Mouse (Mus musculus): ENCODE measurements at regions not wholly inside any gene's neighbourhood (a gene's known extent, or its start where the extent isn't known, plus 50 kb on each side); places are given as distances from the start of the nearest gene placed in this dataset.

- DNase-seq = no peak
- intact Hi-C loops (cut with DNase I) = loop anchor here (1.0 kb wide), 1 partner anchor 183 kb away; no protein-coding TSS in a partner anchor
Observed at GRCm38 (mm10) chr4:31672171-31672841, 291.6 kb upstream of the Map3k7 start.

GRCm38 (mm10) chr4:31672842-31673171 lies 291.1 kb upstream of the Map3k7 start:
- no peak for DNase-seq
- intact Hi-C loops (cut with DNase I) = loop anchor here (1.0 kb wide), 1 partner anchor 184 kb away; no protein-coding TSS in a partner anchor

- DNase-seq = no peak
- intact Hi-C loops (cut with DNase I) = no loop called here
Observed at GRCm38 (mm10) chr4:31679007-31679590, 284.8 kb upstream of the Map3k7 start.

GRCm38 (mm10) chr4:31680958-31681357 lies 282.9 kb upstream of the Map3k7 start:
- DNase-seq = no peak
- intact Hi-C loops (cut with DNase I) = no loop called here

- intact Hi-C loops (cut with DNase I) = no loop called here
Observed at GRCm38 (mm10) chr4:31689083-31689482, 274.8 kb upstream of the Map3k7 start.

GRCm38 (mm10) chr4:31697769-31698505 lies 266.0 kb upstream of the Map3k7 start:
- no peak for DNase-seq
- intact Hi-C loops (cut with DNase I) = no loop called here

More at GRCm38 (mm10) chr4:31689083-31689482, 274.8 kb upstream of the Map3k7 start:
- no peak for DNase-seq

- intact Hi-C loops (cut with DNase I) = no loop called here
Observed at GRCm38 (mm10) chr4:31698506-31698782, 265.5 kb upstream of the Map3k7 start.

GRCm38 (mm10) chr4:31699296-31699695 lies 264.6 kb upstream of the Map3k7 start:
- intact Hi-C loops (cut with DNase I) = no loop called here
- DNase-seq = no peak

More at GRCm38 (mm10) chr4:31698506-31698782, 265.5 kb upstream of the Map3k7 start:
- DNase-seq = no peak

GRCm38 (mm10) chr4:31714054-31714651 lies 249.7 kb upstream of the Map3k7 start:
- no peak for DNase-seq
- intact Hi-C loops (cut with DNase I) = no loop called here

- no peak for DNase-seq
- intact Hi-C loops (cut with DNase I) = no loop called here
Observed at GRCm38 (mm10) chr4:31723501-31723900, 240.4 kb upstream of the Map3k7 start.

- DNase-seq = no peak
- intact Hi-C loops (cut with DNase I) = no loop called here
Observed at GRCm38 (mm10) chr4:31724400-31724799, 239.5 kb upstream of the Map3k7 start.

GRCm38 (mm10) chr4:31727498-31728148 lies 236.3 kb upstream of the Map3k7 start:
- intact Hi-C loops (cut with DNase I) = no loop called here
- no peak for DNase-seq

GRCm38 (mm10) chr4:31728149-31728516 lies 235.8 kb upstream of the Map3k7 start:
- intact Hi-C loops (cut with DNase I) = no loop called here
- no peak for DNase-seq

- no peak for DNase-seq
- intact Hi-C loops (cut with DNase I) = no loop called here
Observed at GRCm38 (mm10) chr4:31743776-31744175, 220.1 kb upstream of the Map3k7 start.

GRCm38 (mm10) chr4:31744431-31744830 lies 219.5 kb upstream of the Map3k7 start:
- no peak for DNase-seq
- intact Hi-C loops (cut with DNase I) = no loop called here

- DNase-seq = no peak
- intact Hi-C loops (cut with DNase I) = no loop called here
Observed at GRCm38 (mm10) chr4:31753677-31754312, 210.1 kb upstream of the Map3k7 start.

- intact Hi-C loops (cut with DNase I) = no loop called here
- no peak for DNase-seq
Observed at GRCm38 (mm10) chr4:31757126-31757525, 206.8 kb upstream of the Map3k7 start.

GRCm38 (mm10) chr4:31760116-31760515 lies 203.8 kb upstream of the Map3k7 start:
- intact Hi-C loops (cut with DNase I) = no loop called here

GRCm38 (mm10) chr4:31762199-31762598 lies 201.7 kb upstream of the Map3k7 start:
- intact Hi-C loops (cut with DNase I) = no loop called here
- no peak for DNase-seq

More at GRCm38 (mm10) chr4:31760116-31760515, 203.8 kb upstream of the Map3k7 start:
- no peak for DNase-seq

GRCm38 (mm10) chr4:31768026-31768626 lies 195.8 kb upstream of the Map3k7 start:
- intact Hi-C loops (cut with DNase I) = no loop called here
- no peak for DNase-seq

All from gastrocnemius, postnatal 36 days (tissue).